Mouse (Mus musculus) yolk sac, embryonic 10.5 days (tissue): ENCODE results near the gene Nob1.
A peak's percentile ranks its signal among the peaks of the same experiment; 100 is the strongest.

Source experiments
- DNase-seq: peaks from one replicate; pipeline ENCODE4 v3.0.0-alpha.2; 2017; ENCODE audit warnings: low spot score

Gene Nob1

GRCm38 (mm10) chr8:107424597-107425229, at the start of gene Nob1:
TSS of gene Nob1 (minus strand) at chr8:107425051.
- DNase-seq: peak; percentile 93

GRCm38 (mm10) chr8:107473369-107473768, 48.5 kb upstream of the Nob1 start:
- DNase-seq: no peak

GRCm38 (mm10) chr8:107472403-107473100, 47.7 kb upstream of the Nob1 start:
- no peak for DNase-seq

- no peak for DNase-seq
Measured at GRCm38 (mm10) chr8:107470302-107470701, 45.5 kb upstream of the Nob1 start.

GRCm38 (mm10) chr8:107468811-107469302, 44.0 kb upstream of the Nob1 start:
- DNase-seq: no peak

GRCm38 (mm10) chr8:107466642-107467041, 41.8 kb upstream of the Nob1 start:
- no peak for DNase-seq

- DNase-seq: no peak
Measured at GRCm38 (mm10) chr8:107465332-107465990, 40.6 kb upstream of the Nob1 start.

GRCm38 (mm10) chr8:107462423-107462822, 37.6 kb upstream of the Nob1 start:
- DNase-seq: no peak

GRCm38 (mm10) chr8:107458281-107458680, 33.4 kb upstream of the Nob1 start:
- no peak for DNase-seq

- no peak for DNase-seq
Measured at GRCm38 (mm10) chr8:107457725-107458124, 32.9 kb upstream of the Nob1 start.

- DNase-seq: no peak
Measured at GRCm38 (mm10) chr8:107455268-107455667, 30.4 kb upstream of the Nob1 start.

- DNase-seq: peak; percentile 75
Measured at GRCm38 (mm10) chr8:107453386-107453785, 28.5 kb upstream of the Nob1 start.

GRCm38 (mm10) chr8:107451414-107452066, 26.7 kb upstream of the Nob1 start:
- no peak for DNase-seq

- no peak for DNase-seq
Measured at GRCm38 (mm10) chr8:107449655-107450054, 24.8 kb upstream of the Nob1 start.

- peak; percentile 80 for DNase-seq
Measured at GRCm38 (mm10) chr8:107449130-107449529, 24.3 kb upstream of the Nob1 start.

GRCm38 (mm10) chr8:107448382-107448889, 23.6 kb upstream of the Nob1 start:
- no peak for DNase-seq

- DNase-seq: no peak
Measured at GRCm38 (mm10) chr8:107447713-107448112, 22.9 kb upstream of the Nob1 start.

- DNase-seq: no peak
Measured at GRCm38 (mm10) chr8:107444626-107445025, 19.8 kb upstream of the Nob1 start.

GRCm38 (mm10) chr8:107439880-107440625, 15.2 kb upstream of the Nob1 start:
- no peak for DNase-seq

- peak; percentile 63 for DNase-seq
Measured at GRCm38 (mm10) chr8:107437711-107438110, 12.9 kb upstream of the Nob1 start.

GRCm38 (mm10) chr8:107436841-107437421, 12.1 kb upstream of the Nob1 start:
- DNase-seq: peak; percentile 60
